Mouse (Mus musculus): Measurements from ENCODE around the gene Arhgdib.

Gene Arhgdib

DNA sequence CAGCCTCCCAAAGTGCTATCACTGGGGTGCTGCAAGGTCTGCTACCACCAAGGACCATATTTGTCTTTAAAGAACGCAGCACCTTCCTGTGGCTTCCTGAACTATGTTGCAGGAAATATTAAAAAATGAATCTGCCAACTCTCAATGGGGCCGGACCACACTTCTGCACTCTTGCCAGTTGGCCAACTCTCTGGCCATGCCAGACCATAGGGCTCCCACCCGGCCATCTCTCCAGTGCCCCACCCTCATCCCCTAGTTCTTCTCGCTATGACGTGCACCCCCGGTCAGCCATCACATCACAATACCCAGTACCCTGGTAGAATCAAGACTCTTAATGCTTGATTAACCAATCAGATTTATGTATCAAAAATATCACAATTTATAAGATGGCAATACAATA lies 57.7 kb downstream of the Arhgdib start:
- no peak for DNase-seq

- DNase-seq, result no peak
Observed at GRCm38 (mm10) chr6:136883431-136883915, 58.2 kb downstream of the Arhgdib start.

GRCm38 (mm10) chr6:136881678-136882077 lies 60.0 kb downstream of the Arhgdib start:
- DNase-seq, result no peak

DNA sequence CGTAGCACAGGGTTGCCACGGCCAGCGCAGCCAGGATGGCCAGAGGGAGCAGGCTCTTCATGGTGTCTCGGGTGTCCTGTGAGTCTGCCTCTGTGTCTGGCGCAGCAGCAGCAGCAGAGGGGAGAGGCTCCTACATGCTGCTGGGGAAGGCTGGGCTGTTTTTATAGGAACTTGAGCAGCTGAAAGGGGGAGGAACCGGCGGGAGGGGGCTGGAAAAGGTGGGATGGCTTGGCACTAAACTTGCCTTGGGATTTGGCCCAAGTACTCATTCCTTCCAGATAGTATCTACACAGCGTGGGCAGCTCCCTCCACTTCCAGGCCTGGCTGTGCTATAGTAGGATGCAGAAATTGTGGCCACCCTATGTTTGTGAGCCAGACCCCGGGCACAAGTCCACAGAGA lies 66.0 kb downstream of the Arhgdib start, which contains the start of gene Mgp:
Mgp (minus strand) TSS at position 154 of the 400 bp plus-strand sequence.
- peak; percentile 53 for DNase-seq

- DNase-seq, result peak; percentile 22
Observed at GRCm38 (mm10) chr6:136874599-136874998, 67.1 kb downstream of the Arhgdib start.

Measured in right cerebral cortex, postnatal 25 days (tissue).